Mouse (Mus musculus) G1E (cell line): ENCODE data around the gene Nosip. TPM values are rescaled to one million over a fixed set of nuclear protein-coding genes. Genes with fewer than 3 reads are reported as not detected.

Experiments used
- ATAC-seq: 2 replicates; pipeline ENCODE4 v1.8.0; 2016; ENCODE audit warnings: mild to moderate bottlenecking; ENCODE audit not compliant: insufficient number of reproducible peaks, poor library complexity, low FRiP score, severe bottlenecking; ENCODE audit errors: extremely low read depth
- DNase-seq: peaks from one replicate; pipeline ENCODE4 v3.0.0; 2012; ENCODE audit warnings: low spot score
- H3K27me3 ChIP-seq: 2 replicates; pipeline ENCODE4 v1.6.1; 2012; ENCODE audit warnings: mild to moderate bottlenecking, low read length, inconsistent platforms; ENCODE audit not compliant: insufficient read depth
- H3K36me3 ChIP-seq: replicated peaks from 2 replicates; pipeline ENCODE3; 2012; ENCODE audit warnings: mild to moderate bottlenecking, inconsistent platforms
- H3K4me1 ChIP-seq: 2 replicates; pipeline ENCODE4 v1.6.1; 2012; ENCODE audit warnings: low read depth, low read length, inconsistent platforms, mixed read lengths; ENCODE audit not compliant: insufficient read depth
- H3K4me3 ChIP-seq: 2 replicates; pipeline ENCODE4 v1.5.1; 2012; ENCODE audit warnings: low read depth, mild to moderate bottlenecking, inconsistent platforms, low read length, moderate library complexity, mixed read lengths
- H3K9me3 ChIP-seq: replicated peaks from 2 replicates; pipeline ENCODE4 v1.6.1; 2012; ENCODE audit warnings: inconsistent platforms
- CTCF ChIP-seq: IDR thresholded peaks from 2 replicates; pipeline ENCODE4 v1.5.1; 2012; ENCODE audit warnings: low read depth, low read length, inconsistent platforms, mixed read lengths
- GATA1 ChIP-seq: IDR thresholded peaks from 2 replicates; pipeline ENCODE4 v1.6.1; 2012; ENCODE audit warnings: borderline replicate concordance, low read length, inconsistent platforms, mixed read lengths
- GATA2 ChIP-seq: IDR thresholded peaks from 2 replicates; pipeline ENCODE4 v1.6.1; 2012; ENCODE audit warnings: low read depth, low read length, inconsistent platforms, borderline replicate concordance
- POLR2AphosphoS5 ChIP-seq: IDR thresholded peaks from 2 replicates; pipeline ENCODE4 v1.6.1; 2012; ENCODE audit warnings: low read depth, low read length, inconsistent platforms; ENCODE audit not compliant: insufficient replicate concordance
- TAL1 ChIP-seq: conservative IDR thresholded peaks from 2 replicates; pipeline ENCODE4 v1.6.1; 2012; ENCODE audit warnings: low read depth, low read length, inconsistent platforms, mixed read lengths
- polyA plus RNA-seq: library from polyadenylated mRNA; stranded (reverse); fragments of >175 nt; gene quantifications from 2 replicates; pipeline ENCODE4 v1.2.3, GENCODE M21; 2012
- total RNA-seq, 2 experiments: library from RNA; stranded (forward) in 1 of 2; stranded (reverse) in 1 of 2; fragments of 200-1000 nt in 1 of 2; fragments of >200 nt in 1 of 2; fragmentation: Nextera tagmentation in 1 of 2; gene quantifications; 2 replicates each; pipeline ENCODE4 v1.2.3; 2014 to 2017

Gene Nosip
- total RNA-seq (2014; fragmentation: Nextera tagmentation), result 43.6 and 49.1 TPM in 2 replicates
- total RNA-seq (2017), result 38.9 and 49.4 TPM in 2 replicates
- 104 and 110 TPM in 2 replicates for polyA plus RNA-seq

DNA sequence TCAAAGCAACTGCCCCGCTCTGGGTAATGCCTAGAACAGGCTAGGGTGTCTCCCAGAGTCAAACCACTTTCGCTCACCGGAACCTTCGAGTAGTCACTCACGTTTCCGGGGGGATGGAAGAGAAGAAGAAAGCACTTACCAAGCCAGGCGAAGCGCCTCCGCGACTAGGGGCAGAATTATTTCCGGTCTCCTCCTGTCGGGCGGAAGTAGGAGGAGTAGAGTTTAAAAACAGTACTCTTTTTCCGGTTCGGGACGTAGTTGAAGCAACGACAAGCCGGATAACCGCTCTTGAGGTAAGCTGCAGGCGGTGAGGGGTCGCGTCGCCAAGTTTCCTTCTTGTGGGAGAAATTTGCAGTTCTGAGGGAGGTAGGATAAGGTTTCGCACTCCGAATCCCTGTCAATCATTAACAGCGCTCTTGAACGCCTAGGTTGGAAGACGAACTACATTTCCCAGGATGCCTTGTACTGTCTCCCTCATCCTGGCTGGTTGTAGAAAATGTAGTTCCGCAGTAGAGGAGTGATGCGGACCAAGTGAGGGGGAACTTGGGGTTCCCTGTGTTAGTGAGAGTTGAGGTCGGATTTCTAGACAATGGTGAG, at the start of gene Nosip, which contains the start of gene Prrg2:
Nosip (plus strand) TSS at position 191 of the 597 bp plus-strand sequence.
Prrg2 (minus strand) TSS at position 439 of the 597 bp plus-strand sequence.
- Histone ChIP-seq H3K4me1 (peaks cover 56% of the 10 kb centered on the region), H3K9me3 (no peaks in the 10 kb centered on the region)
- peak; percentile 94 for ATAC-seq

DNA sequence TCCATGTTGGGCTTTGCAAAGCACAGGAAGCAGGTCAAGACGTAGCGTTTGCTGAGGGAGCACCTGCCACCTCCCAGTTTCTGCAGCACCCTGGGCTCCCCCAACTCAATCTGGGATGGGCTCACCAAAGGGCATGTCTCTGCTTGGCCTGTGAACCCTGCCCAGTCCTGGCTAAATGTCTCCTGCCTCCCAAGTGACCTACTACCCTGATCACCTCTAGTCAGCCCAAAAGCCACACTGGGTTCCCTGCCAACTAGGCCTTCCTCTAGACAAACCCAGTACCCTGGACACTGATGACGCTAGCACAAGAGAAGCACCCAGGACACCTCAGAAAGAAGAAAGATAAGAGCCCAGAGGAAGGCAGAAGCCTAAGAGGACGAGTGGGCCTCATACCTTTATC, 49.4 kb upstream of the Nosip start:
- no peak for TF ChIP-seq GATA2
- TF ChIP-seq TAL1, result no peak
- TF ChIP-seq POLR2AphosphoS5, result no peak
- no peak for TF ChIP-seq CTCF
- no peak for TF ChIP-seq GATA1
- H3K4me1 ChIP-seq, result peaks cover 50% of the 10 kb centered on the region
- peaks cover 68% of the 10 kb centered on the region for H3K36me3 ChIP-seq
- DNase-seq, result no peak
- H3K27me3 ChIP-seq, result no peaks in the 10 kb centered on the region
- H3K9me3 ChIP-seq, result peaks cover 3% of the 10 kb centered on the region
- no peak overlapping the region for H3K4me3 ChIP-seq
- ATAC-seq, result no peak

More for the DNA sequence above, at the start of gene Nosip, which contains the start of gene Prrg2:
- no peaks in the 10 kb centered on the region for H3K27me3 ChIP-seq
- H3K36me3 ChIP-seq, result peaks cover 55% of the 10 kb centered on the region
- DNase-seq, result peak; percentile 83
- no peak for TF ChIP-seq CTCF
- no peak for TF ChIP-seq TAL1
- TF ChIP-seq GATA1, result no peak
- no peak for TF ChIP-seq POLR2AphosphoS5
- TF ChIP-seq GATA2, result no peak
- peak within 1 kb of the TSS; percentile 73 for H3K4me3 ChIP-seq

DNA sequence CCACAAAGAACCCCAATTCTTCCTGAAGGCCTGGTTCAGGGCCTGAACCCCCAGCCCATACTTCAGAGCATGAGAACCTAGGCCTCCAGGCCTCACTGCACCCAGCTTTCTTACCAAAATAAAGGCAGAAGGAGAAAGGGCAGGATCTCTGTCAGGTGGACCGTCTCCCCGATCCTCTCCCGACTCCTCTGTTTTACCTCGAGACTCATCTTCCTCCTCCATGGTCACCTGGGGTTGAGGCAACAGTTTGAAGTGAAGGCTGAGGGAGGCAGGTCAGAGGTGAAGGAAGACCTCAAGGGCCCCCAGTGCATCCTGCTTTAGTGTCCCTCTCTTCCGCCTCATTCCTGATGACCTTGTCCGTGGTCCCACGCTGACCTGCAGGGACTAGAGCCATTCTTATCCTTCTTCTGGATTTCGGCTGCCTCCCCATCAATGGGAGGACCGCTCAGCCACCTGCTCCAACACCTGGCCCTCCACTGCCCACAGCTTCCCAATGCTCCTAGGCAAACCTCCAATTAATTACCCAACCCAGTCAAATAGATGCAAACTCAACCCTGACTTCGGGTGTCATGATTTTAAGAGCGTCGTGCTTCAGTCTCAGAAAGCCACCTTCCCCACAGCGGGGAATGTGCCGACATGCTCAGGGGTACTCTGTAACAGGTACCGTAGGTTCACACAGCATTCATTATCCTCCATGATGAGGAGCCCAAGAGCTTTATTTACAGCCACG, 48.7 kb upstream of the Nosip start:
- no peak overlapping the region; the same call in 1 of the 2 replicates for H3K4me3 ChIP-seq
- peaks cover 56% of the 10 kb centered on the region for H3K4me1 ChIP-seq
- no peaks in the 10 kb centered on the region for H3K27me3 ChIP-seq
- no peaks in the 10 kb centered on the region for H3K9me3 ChIP-seq
- H3K36me3 ChIP-seq, result peaks cover 61% of the 10 kb centered on the region
- ATAC-seq (no peak), DNase-seq (no peak)
- no peak for TF ChIP-seq GATA2
- no peak for TF ChIP-seq CTCF
- no peak for TF ChIP-seq POLR2AphosphoS5
- no peak for TF ChIP-seq TAL1
- TF ChIP-seq GATA1, result no peak

DNA sequence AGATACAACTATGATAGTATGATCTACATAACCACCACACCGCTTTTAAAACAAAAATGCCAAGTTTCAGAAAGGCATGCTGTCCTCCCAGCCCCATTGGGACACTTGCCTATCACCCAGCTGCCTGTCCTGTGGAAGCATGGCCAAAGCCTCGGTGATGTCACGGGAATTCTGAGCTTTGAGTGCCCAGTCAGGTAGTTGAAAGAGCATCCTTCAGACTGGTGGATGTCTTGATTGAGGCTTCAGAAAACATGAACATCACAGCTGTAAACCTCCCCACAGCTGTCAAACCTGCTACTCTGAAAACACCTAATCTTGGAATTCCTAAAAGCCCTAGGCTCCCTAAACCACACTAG, 48.2 kb upstream of the Nosip start:
- no peak overlapping the region for H3K4me3 ChIP-seq
- H3K4me1 ChIP-seq, result peaks cover 61% of the 10 kb centered on the region
- no peaks in the 10 kb centered on the region for H3K9me3 ChIP-seq
- H3K27me3 ChIP-seq, result peaks cover 3% of the 10 kb centered on the region
- peaks cover 56% of the 10 kb centered on the region for H3K36me3 ChIP-seq
- no peak for ATAC-seq
- TF ChIP-seq POLR2AphosphoS5 (no peak), CTCF (no peak), TAL1 (no peak), GATA1 (no peak), GATA2 (no peak)
- DNase-seq, result no peak

DNA sequence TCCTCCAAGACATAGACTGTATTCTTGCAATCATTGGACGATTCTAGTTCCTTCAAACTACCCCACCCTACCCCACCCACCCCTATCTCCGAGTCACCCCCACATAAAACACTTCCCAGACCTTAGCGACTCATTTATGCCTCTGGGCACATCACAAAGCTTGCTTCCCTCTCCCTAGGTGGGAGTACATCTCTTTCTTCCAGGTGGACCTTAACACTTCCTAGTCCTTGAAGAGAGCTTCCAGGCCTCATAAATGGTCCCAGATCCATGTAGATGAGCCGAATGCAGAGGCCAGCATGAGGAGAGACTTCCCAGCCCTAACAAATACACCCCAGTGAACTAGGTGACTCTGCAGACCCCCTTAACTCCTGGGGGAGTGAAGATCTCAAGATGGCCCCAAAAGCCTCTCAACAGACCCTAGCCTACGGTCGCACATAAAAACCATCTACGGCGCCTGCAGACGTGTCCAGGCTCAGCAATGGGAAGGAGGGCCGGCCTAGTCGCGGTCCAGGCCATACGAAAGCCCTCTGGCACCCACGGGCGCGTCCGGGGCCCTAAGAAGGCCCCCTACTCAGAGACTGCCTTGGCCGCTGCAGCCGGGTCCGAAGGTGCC, 46.8 kb upstream of the Nosip start:
- TF ChIP-seq POLR2AphosphoS5 (no peak), GATA2 (no peak), TAL1 (no peak), CTCF (no peak), GATA1 (no peak)
- Histone ChIP-seq H3K9me3 (no peaks in the 10 kb centered on the region), H3K4me3 (peak overlapping the region; percentile 92), H3K36me3 (peaks cover 42% of the 10 kb centered on the region), H3K27me3 (peaks cover 17% of the 10 kb centered on the region), H3K4me1 (peaks cover 62% of the 10 kb centered on the region)
- ATAC-seq (no peak), DNase-seq (no peak)

DNA sequence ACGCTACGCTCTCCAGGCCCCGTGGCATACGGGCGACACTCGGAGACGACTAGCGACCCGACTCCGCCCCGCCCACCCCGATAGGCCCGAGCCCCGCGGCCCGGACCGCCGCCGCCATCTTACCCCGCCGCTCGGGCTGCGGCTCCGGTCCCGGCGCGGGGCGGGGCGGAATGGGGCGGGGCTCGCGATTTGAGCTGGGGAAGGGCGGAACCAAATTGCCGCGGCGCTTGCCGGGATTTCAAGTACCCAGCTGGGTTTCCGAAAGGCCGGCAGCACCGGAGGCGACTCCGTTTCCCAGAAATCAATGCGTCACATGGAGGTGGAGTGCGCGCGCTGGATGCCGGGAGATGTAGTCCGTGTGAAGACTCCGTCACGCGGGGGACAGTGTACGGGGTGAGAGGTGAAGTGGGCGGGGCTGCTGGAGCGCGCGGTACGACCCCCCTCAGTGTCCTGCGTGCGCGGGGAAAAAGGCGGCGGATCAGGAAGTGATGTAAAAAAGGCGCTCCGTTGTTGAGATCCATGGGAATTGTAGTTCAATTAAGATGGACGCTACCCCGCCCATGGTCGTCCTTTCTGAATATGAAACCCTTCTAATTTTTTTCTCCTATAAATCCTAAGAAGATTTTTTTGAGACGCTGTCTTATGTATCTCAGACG, 46.1 kb upstream of the Nosip start, which contains the start of gene Scaf1:
Scaf1 (minus strand) TSS at position 407 of the 656 bp plus-strand sequence.
- Histone ChIP-seq H3K36me3 (peaks cover 37% of the 10 kb centered on the region), H3K27me3 (peaks cover 22% of the 10 kb centered on the region), H3K4me1 (peaks cover 64% of the 10 kb centered on the region), H3K4me3 (peak within 1 kb of the TSS; percentile 92), H3K9me3 (no peaks in the 10 kb centered on the region)
- DNase-seq, result peak; percentile 76
- peak; percentile 77 for ATAC-seq
- TF ChIP-seq TAL1 (no peak), GATA1 (no peak), POLR2AphosphoS5 (no peak), GATA2 (no peak), CTCF (no peak)
